Mouse (Mus musculus) thymus, postnatal 36 days (tissue): ENCODE measurements around the gene Gm1993.
"Not testable (repeated sequence)": the region's sequence is repeated elsewhere in the genome, so short reads cannot be mapped to it uniquely, and the experiment has no call there.

ENCODE experiments used
- DNase-seq, 2 experiments: peaks; one replicate each; pipeline ENCODE4 v3.0.0; 2022; ENCODE audit warnings: mixed read lengths in 2 of 2

Gene Gm1993

GRCm38 (mm10) chrX:25570352-25570751, at the start of gene Gm1993:
Gene Gm1993 (minus strand): TSS chrX:25570452.
- DNase-seq, result not testable (repeated sequence)
